Mouse (Mus musculus): ENCODE data around the gene Eva1c. TPM values are rescaled to one million over a fixed set of nuclear protein-coding genes. Genes with fewer than 3 reads are reported as not detected.

Eva1c gene
- polyA plus RNA-seq, 1 experiment from 2014 or later: 0.61 TPM

- ATAC-seq: no peak
- no peak overlapping the region for H3K4me3 ChIP-seq (ENCODE audit: low read length)
- H3K9me3 ChIP-seq (ENCODE audit: control insufficient read depth, low read length): no peaks in the 10 kb centered on the region
- H3K4me2 ChIP-seq (ENCODE audit: low read depth, low read length): no peak overlapping the region; the same call in 1 of the 2 replicates
- H3K9ac ChIP-seq (ENCODE audit: low read depth, low read length): no peak overlapping the region
- no peaks in the 10 kb centered on the region for H3K36me3 ChIP-seq (ENCODE audit: control insufficient read depth, insufficient read depth, low read length)
- H3K4me1 ChIP-seq (ENCODE audit: control insufficient read depth, insufficient read depth, low read length): peaks cover 15% of the 10 kb centered on the region
- H3K27me3 ChIP-seq (replicated peaks; ENCODE audit: control insufficient read depth, insufficient read depth, low read length): peaks cover 34% of the 10 kb centered on the region
- no peak overlapping the region for H3K27ac ChIP-seq (ENCODE audit: low read length)
- 22% methylated on average over 15 of the region's 15 CpGs for WGBS
Observed at GRCm38 (mm10) chr16:90831676-90832075, 5.2 kb downstream of the Eva1c start.

- H3K27ac ChIP-seq (ENCODE audit: low read length): no peak overlapping the region
- no peak overlapping the region for H3K4me3 ChIP-seq (ENCODE audit: low read length)
- H3K4me1 ChIP-seq (ENCODE audit: control insufficient read depth, insufficient read depth, low read length): peaks cover 15% of the 10 kb centered on the region
- 44% methylated on average over 6 of the region's 6 CpGs for WGBS
- H3K27me3 ChIP-seq (replicated peaks; ENCODE audit: control insufficient read depth, insufficient read depth, low read length): peaks cover 34% of the 10 kb centered on the region
- no peak overlapping the region for H3K4me2 ChIP-seq (ENCODE audit: low read depth, low read length)
- H3K9ac ChIP-seq (ENCODE audit: low read depth, low read length): no peak overlapping the region
- H3K36me3 ChIP-seq (ENCODE audit: control insufficient read depth, insufficient read depth, low read length): no peaks in the 10 kb centered on the region
- H3K9me3 ChIP-seq (ENCODE audit: control insufficient read depth, low read length): no peaks in the 10 kb centered on the region
- no peak for ATAC-seq
Observed at GRCm38 (mm10) chr16:90832495-90832894, 6.0 kb downstream of the Eva1c start.

GRCm38 (mm10) chr16:90833041-90833791, 6.7 kb downstream of the Eva1c start:
- Histone ChIP-seq H3K4me2 (ENCODE audit: low read depth, low read length) (no peak overlapping the region), H3K9ac (ENCODE audit: low read depth, low read length) (no peak overlapping the region), H3K27ac (ENCODE audit: low read length) (no peak overlapping the region), H3K9me3 (ENCODE audit: control insufficient read depth, low read length) (no peaks in the 10 kb centered on the region), H3K27me3 (replicated peaks; ENCODE audit: control insufficient read depth, insufficient read depth, low read length) (peaks cover 34% of the 10 kb centered on the region), H3K4me3 (ENCODE audit: low read length) (no peak overlapping the region), H3K4me1 (ENCODE audit: control insufficient read depth, insufficient read depth, low read length) (peaks cover 15% of the 10 kb centered on the region), H3K36me3 (ENCODE audit: control insufficient read depth, insufficient read depth, low read length) (no peaks in the 10 kb centered on the region)
- 50% methylated on average over 9 of the region's 9 CpGs for WGBS
- ATAC-seq: no peak

DNA sequence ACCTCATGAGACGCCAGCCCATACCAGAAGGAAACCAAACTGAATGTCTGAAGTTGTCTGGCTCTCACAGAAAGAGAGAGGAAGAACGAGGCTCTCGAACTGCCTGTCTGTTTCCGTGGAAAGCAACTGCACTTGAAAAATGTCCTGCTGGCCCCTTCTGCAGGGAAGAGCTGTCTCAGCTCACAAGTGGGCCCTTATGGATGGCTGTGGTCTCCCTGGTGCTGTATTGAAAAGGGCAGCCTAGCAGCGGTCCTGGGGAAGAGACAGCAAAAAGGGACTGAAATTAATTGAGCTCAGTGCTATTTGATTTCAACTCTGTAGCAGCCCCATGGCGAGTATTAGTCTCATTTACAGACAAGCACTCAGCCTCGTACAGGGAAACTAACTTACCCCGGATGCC, 10.9 kb downstream of the Eva1c start:
- no peak overlapping the region for H3K9ac ChIP-seq (ENCODE audit: low read depth, low read length)
- no peaks in the 10 kb centered on the region for H3K4me1 ChIP-seq (ENCODE audit: control insufficient read depth, insufficient read depth, low read length)
- 62% methylated on average over 8 of the region's 8 CpGs for WGBS
- peaks cover 11% of the 10 kb centered on the region for H3K27me3 ChIP-seq (replicated peaks; ENCODE audit: control insufficient read depth, insufficient read depth, low read length)
- H3K36me3 ChIP-seq (ENCODE audit: control insufficient read depth, insufficient read depth, low read length): no peaks in the 10 kb centered on the region
- ATAC-seq: no peak
- no peaks in the 10 kb centered on the region for H3K9me3 ChIP-seq (ENCODE audit: control insufficient read depth, low read length)
- H3K27ac ChIP-seq (ENCODE audit: low read length): no peak overlapping the region
- no peak overlapping the region for H3K4me2 ChIP-seq (ENCODE audit: low read depth, low read length)
- H3K4me3 ChIP-seq (ENCODE audit: low read length): no peak overlapping the region

DNA sequence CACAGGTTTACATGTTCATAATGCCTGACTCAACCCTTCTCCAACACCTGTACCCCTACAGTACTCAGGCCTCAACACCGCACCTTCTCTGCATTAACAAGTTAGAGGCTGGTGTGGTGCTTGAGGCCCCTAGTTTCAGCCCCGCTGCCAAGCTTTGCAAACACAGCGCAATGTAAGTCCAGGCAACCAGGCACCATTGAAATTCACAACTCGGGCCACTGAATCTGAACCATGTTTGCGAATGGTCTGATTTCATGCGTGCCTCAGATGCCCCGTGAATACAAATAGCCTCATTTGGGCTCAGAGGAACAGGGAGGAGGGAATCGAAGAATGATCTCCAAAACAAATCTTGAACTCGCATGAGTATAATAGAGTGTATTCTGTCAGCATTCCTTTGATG, 15.6 kb downstream of the Eva1c start:
- Histone ChIP-seq H3K27me3 (replicated peaks; ENCODE audit: control insufficient read depth, insufficient read depth, low read length) (no peaks in the 10 kb centered on the region), H3K4me2 (ENCODE audit: low read depth, low read length) (no peak overlapping the region), H3K36me3 (ENCODE audit: control insufficient read depth, insufficient read depth, low read length) (no peaks in the 10 kb centered on the region), H3K4me3 (ENCODE audit: low read length) (no peak overlapping the region), H3K4me1 (ENCODE audit: control insufficient read depth, insufficient read depth, low read length) (no peaks in the 10 kb centered on the region), H3K27ac (ENCODE audit: low read length) (no peak overlapping the region), H3K9me3 (ENCODE audit: control insufficient read depth, low read length) (no peaks in the 10 kb centered on the region), H3K9ac (ENCODE audit: low read depth, low read length) (no peak overlapping the region)
- no peak for ATAC-seq
- 59% methylated on average over 9 of the region's 9 CpGs for WGBS

DNA sequence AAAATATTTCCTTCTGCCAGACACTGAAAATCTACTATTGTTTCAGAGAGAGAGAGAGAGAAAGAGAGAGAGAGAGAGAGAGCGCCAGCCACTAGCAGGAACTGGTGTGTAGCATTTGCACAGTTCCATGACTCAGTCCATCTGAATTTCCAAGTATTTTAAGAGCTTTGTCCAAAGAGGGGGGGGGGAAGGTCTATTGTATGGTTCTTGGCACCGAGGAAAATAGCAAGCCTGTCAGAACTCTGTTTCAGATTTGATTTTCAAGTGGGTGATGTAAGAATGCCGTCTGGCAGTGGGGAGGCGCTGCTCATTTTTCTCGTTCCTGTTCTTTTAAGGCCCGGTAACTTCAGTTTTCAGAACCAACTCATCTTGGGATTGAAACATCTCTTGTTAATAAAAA, 18.5 kb downstream of the Eva1c start:
- Histone ChIP-seq H3K4me2 (ENCODE audit: low read depth, low read length) (no peak overlapping the region), H3K9ac (ENCODE audit: low read depth, low read length) (no peak overlapping the region), H3K9me3 (ENCODE audit: control insufficient read depth, low read length) (no peaks in the 10 kb centered on the region), H3K27ac (ENCODE audit: low read length) (no peak overlapping the region), H3K4me3 (ENCODE audit: low read length) (no peak overlapping the region), H3K4me1 (ENCODE audit: control insufficient read depth, insufficient read depth, low read length) (no peaks in the 10 kb centered on the region), H3K36me3 (ENCODE audit: control insufficient read depth, insufficient read depth, low read length) (no peaks in the 10 kb centered on the region), H3K27me3 (replicated peaks; ENCODE audit: control insufficient read depth, insufficient read depth, low read length) (no peaks in the 10 kb centered on the region)
- ATAC-seq: no peak
- WGBS: 72% methylated on average over 6 of the region's 6 CpGs

DNA sequence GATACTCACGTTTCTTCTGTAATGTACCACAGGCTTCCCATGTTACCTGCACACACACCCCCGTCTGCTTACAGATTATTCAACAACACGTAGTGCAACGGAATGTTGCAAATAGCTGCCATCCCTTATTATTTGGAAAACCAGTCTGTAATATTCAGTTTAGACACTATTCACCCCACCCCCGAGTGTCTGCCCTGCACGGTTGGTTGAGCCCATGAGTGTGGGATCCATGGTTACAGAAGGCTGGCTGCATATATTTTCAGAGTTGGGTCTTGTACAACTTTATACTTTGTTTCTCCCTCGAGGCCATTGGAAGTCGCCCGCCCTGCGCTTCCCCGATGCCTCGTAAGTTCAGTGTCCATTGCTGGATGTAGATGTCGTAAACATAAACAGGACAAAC, 19.1 kb downstream of the Eva1c start:
- H3K4me3 ChIP-seq (ENCODE audit: low read length): no peak overlapping the region
- H3K4me2 ChIP-seq (ENCODE audit: low read depth, low read length): no peak overlapping the region
- WGBS: 83% methylated on average over 13 of the region's 13 CpGs
- no peaks in the 10 kb centered on the region for H3K27me3 ChIP-seq (replicated peaks; ENCODE audit: control insufficient read depth, insufficient read depth, low read length)
- no peak overlapping the region for H3K27ac ChIP-seq (ENCODE audit: low read length)
- no peak overlapping the region for H3K9ac ChIP-seq (ENCODE audit: low read depth, low read length)
- ATAC-seq: no peak
- no peaks in the 10 kb centered on the region for H3K4me1 ChIP-seq (ENCODE audit: control insufficient read depth, insufficient read depth, low read length)
- H3K9me3 ChIP-seq (ENCODE audit: control insufficient read depth, low read length): no peaks in the 10 kb centered on the region
- H3K36me3 ChIP-seq (ENCODE audit: control insufficient read depth, insufficient read depth, low read length): no peaks in the 10 kb centered on the region

- Histone ChIP-seq H3K4me1 (ENCODE audit: control insufficient read depth, insufficient read depth, low read length) (no peaks in the 10 kb centered on the region), H3K36me3 (ENCODE audit: control insufficient read depth, insufficient read depth, low read length) (no peaks in the 10 kb centered on the region), H3K9ac (ENCODE audit: low read depth, low read length) (no peak overlapping the region), H3K4me2 (ENCODE audit: low read depth, low read length) (no peak overlapping the region), H3K9me3 (ENCODE audit: control insufficient read depth, low read length) (no peaks in the 10 kb centered on the region), H3K4me3 (ENCODE audit: low read length) (no peak overlapping the region), H3K27me3 (replicated peaks; ENCODE audit: control insufficient read depth, insufficient read depth, low read length) (no peaks in the 10 kb centered on the region), H3K27ac (ENCODE audit: low read length) (no peak overlapping the region)
- ATAC-seq: no peak
- 67% methylated on average over 7 of the region's 7 CpGs for WGBS
Observed at GRCm38 (mm10) chr16:90848697-90849096, 22.2 kb downstream of the Eva1c start.

DNA sequence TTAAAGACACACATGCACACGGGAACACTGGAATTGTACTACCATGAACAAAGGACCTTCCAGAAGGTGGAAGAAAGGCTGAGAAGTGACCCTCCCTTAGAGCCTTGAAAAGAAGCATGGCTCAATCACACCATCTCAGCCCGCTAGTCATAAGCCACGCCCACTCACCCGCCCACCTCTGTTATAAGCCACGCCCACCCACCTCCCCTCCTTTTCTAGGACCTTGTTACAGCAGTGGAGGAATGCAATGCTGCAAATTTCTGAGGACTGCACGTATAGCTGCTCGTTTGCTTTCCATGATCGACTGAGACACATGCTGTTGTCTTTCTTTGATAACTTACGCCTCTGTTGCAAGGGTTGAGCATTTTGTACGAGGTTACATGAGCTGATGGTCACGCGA, 22.7 kb downstream of the Eva1c start:
- no peak overlapping the region for H3K4me3 ChIP-seq (ENCODE audit: low read length)
- no peak overlapping the region for H3K4me2 ChIP-seq (ENCODE audit: low read depth, low read length)
- no peaks in the 10 kb centered on the region for H3K36me3 ChIP-seq (ENCODE audit: control insufficient read depth, insufficient read depth, low read length)
- no peak overlapping the region for H3K27ac ChIP-seq (ENCODE audit: low read length)
- H3K4me1 ChIP-seq (ENCODE audit: control insufficient read depth, insufficient read depth, low read length): no peaks in the 10 kb centered on the region
- no peaks in the 10 kb centered on the region for H3K9me3 ChIP-seq (ENCODE audit: control insufficient read depth, low read length)
- no peaks in the 10 kb centered on the region for H3K27me3 ChIP-seq (replicated peaks; ENCODE audit: control insufficient read depth, insufficient read depth, low read length)
- no peak overlapping the region for H3K9ac ChIP-seq (ENCODE audit: low read depth, low read length)
- ATAC-seq: no peak
- 47% methylated on average over 12 of the region's 12 CpGs for WGBS

DNA sequence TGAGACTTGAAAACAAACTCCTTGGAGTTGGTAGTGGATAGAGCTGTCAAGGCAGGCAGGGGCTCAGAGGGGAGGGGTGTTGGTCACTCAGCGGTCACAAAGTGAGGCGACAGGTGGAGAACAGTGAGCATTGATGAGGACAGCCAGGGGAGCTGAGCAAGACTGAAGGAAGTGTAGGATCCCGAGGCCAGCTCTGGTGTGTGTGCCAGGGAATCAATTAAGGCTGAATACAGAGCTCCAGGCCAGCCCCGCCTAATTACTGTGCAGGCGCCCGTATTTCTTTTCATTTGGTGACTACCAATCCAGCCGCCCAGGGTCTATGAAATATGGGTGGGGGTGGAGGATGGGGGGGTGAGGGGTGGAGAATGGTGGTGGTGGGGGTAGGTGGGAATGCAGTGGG, 24.4 kb downstream of the Eva1c start:
- H3K9ac ChIP-seq (ENCODE audit: low read depth, low read length): no peak overlapping the region
- H3K27ac ChIP-seq (ENCODE audit: low read length): no peak overlapping the region
- no peak overlapping the region for H3K4me2 ChIP-seq (ENCODE audit: low read depth, low read length)
- H3K4me3 ChIP-seq (ENCODE audit: low read length): no peak overlapping the region
- no peak for ATAC-seq
- no peaks in the 10 kb centered on the region for H3K27me3 ChIP-seq (replicated peaks; ENCODE audit: control insufficient read depth, insufficient read depth, low read length)
- no peaks in the 10 kb centered on the region for H3K36me3 ChIP-seq (ENCODE audit: control insufficient read depth, insufficient read depth, low read length)
- no peaks in the 10 kb centered on the region for H3K4me1 ChIP-seq (ENCODE audit: control insufficient read depth, insufficient read depth, low read length)
- WGBS: 62% methylated on average over 7 of the region's 7 CpGs
- no peaks in the 10 kb centered on the region for H3K9me3 ChIP-seq (ENCODE audit: control insufficient read depth, low read length)
